Mouse (Mus musculus) embryo, embryonic 10 days (tissue): ENCODE measurements around the gene Anapc4.

Experiments
- DNase-seq: peaks from one replicate; pipeline ENCODE4 v3.0.0-alpha.2; 2015; ENCODE audit warnings: low spot score

The Anapc4 gene

DNA sequence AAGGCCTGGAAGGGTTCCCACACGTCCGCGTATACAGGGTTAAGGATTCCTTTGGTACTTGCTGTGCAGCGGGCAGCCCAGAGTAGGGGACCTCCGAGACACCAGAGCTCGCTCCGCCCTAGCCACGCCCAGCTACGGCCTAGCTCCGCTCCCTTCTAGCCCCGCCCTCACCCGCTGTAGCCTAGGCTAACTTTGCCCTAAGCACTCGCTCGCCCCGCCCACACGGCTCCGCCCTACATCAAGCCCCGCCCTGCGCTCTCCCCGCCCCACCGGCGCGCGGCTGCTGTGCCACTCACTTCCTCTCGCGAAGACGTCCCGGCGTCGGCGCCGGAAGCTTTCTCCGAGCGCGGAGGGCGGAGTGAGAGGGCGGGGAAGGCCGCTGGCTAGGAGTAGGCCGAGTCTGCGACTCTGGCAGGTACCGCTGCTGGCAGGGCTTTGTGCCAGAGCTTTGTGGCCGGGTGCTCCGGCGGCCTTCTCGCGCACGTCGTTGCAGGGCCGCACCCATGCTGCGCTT, at the start of gene Anapc4:
TSS of gene Anapc4 (plus strand) at position 252 of the 514 bp plus-strand sequence.
- peak; percentile 100 for DNase-seq

- no peak for DNase-seq
Measured at GRCm38 (mm10) chr5:52786556-52787322, 47.1 kb upstream of the Anapc4 start.

GRCm38 (mm10) chr5:52793230-52793629, 40.6 kb upstream of the Anapc4 start:
- DNase-seq, result no peak

DNA sequence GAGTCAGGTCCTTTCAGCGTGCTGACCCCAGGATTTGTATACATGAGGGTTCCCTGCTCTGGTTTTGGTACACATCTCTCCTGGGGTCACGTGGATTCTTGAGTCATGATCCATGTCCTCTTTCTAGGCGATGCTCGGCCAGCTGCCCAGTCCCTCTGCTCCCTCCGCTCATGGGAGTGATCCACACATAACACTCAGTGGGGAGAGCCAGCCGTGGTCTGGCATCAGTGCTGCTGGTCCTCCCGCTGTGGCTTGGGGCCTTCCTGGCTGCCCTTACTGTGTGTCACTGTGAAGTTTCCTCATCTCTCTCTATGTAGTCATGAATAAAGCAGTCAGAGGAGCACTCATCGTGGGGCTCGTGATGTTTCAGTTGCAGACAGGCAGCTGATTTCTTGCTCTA, 39.7 kb upstream of the Anapc4 start:
- DNase-seq, result no peak

DNA sequence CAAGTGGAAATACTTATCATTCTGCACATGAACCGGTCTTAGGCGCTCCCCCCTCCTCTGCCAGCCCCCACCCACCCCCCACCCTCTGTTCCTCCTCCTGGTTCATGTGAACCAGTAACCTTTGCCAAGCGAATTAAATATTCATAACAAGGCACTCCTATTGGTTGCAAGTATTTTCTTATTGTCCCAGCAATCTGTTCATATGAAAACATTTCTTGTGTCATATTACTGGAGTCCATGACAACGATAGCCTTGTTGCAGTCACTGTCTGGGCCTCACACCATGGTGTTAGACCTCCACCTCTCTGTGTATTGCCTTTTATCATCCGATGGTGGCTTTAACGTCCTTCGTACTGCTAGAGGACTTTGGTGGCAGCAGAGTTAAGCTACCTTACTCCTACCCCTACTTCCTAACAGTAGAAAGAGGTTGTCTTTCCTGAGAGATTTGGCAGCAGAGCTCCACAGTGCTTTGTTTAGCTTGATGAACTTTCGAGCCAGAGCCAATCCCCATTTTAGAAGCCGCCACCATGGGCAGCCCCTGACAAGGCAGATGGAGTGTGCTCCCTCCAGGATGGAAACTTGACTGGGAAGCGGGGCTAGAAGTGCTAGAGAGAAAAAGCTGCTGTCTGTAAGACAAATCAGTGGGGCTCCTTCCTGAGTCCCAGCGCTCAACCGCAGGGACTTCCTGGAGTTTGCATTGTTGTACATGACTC, 34.4 kb upstream of the Anapc4 start:
- no peak for DNase-seq

DNA sequence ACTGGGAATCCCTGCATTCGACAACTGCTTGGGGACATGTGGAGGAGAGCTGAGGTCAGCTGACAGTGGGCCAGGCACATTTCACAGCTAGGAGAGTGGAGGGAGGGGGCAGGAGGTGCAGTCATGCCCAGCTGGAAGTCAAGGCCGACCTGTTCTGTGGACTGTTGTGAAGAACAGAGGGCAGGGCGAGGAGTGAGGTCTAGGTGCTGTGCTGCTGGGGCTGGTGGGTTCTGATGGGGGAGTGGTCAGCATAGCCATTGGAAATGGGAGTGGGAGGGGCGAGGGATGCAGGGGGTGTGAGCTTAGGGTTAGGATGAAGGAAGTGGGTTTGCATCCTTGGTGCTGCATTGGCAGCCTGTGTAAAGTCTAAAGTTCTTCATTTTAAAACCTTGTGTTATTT, 28.0 kb upstream of the Anapc4 start:
- no peak for DNase-seq

- DNase-seq, result no peak
Measured at GRCm38 (mm10) chr5:52806349-52806748, 27.5 kb upstream of the Anapc4 start.

- DNase-seq, result no peak
Measured at GRCm38 (mm10) chr5:52807030-52807429, 26.8 kb upstream of the Anapc4 start.

DNA sequence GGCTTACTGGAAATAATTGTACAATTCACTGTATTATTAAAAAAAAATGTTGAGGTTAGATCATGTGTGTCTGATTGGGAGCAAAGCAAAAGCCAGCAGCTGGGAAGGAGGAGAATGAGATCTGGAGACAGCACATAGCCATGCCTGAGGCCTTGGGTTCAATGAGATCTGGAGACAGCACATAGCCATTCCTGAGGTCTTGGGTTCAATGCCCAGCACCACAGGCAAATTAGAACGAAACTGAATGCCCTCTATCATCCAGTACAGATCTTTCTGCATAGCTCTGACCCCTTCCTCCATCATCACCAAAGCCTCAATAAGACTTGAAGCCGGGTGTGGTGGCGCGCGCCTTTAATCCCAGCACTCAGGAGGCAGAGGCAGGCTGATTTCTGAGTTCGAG, 23.4 kb upstream of the Anapc4 start:
- no peak for DNase-seq

GRCm38 (mm10) chr5:52811056-52811455, 22.8 kb upstream of the Anapc4 start:
- no peak for DNase-seq

DNA sequence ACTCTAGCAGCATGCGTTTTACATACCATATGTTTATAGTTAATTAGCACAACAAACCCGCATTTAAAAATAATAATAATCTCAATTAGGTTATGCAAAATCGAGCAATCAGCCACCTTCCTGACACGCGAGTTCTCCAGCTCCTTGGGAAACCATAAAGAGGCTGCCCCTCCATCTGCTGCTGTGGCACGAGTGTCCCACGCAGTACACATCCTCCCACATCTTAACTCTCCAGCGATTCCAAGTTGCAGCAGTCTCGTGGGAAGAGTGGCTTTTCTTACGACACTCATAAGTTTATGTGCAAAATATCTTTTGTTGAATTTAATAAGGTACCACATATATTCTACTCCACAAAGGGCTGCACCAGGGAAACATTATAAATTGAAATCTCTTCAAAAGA, 21.4 kb upstream of the Anapc4 start:
- no peak for DNase-seq

DNA sequence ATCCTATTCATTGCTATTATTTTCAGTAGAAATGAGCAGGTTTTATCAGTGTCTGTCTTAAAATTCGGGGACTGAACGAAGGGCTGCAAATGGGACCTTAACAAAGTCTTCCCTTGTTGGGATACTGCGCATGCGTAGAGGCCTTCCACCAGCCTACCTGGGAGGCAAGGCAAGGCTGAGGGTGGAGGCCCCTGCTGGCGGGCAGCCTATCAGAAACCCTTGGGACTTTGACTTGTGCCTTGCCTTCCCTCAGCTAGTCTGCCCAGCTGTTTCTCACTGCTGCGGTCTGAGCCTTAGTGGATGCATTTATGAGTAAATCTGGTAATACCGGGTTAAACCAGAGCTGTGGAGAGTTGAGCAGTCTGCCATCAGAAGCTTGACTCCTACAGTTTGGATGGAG, 20.5 kb upstream of the Anapc4 start:
- no peak for DNase-seq

GRCm38 (mm10) chr5:52818676-52819075, 15.1 kb upstream of the Anapc4 start:
- no peak for DNase-seq

DNA sequence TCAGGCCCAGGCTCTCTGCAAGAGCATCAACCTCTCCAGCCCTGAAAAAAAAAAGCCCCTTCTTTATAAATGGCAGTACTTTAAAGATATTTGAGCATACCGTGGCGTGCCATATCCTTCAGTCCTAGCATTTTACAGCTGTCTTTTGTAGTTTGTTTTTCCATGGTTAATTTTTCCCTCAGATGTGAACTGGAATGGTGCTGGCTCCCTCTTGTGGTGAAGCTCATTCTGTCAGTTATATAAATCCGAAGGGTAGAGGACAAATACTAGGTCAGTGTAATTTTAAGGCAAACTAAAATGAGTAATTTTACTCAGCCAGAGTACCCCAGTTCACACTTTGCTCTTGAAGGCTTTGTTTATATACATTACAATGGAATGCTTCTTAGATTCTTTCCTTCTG, 12.1 kb upstream of the Anapc4 start:
- peak; percentile 63 for DNase-seq

GRCm38 (mm10) chr5:52827923-52828322, 5.9 kb upstream of the Anapc4 start:
- no peak for DNase-seq

DNA sequence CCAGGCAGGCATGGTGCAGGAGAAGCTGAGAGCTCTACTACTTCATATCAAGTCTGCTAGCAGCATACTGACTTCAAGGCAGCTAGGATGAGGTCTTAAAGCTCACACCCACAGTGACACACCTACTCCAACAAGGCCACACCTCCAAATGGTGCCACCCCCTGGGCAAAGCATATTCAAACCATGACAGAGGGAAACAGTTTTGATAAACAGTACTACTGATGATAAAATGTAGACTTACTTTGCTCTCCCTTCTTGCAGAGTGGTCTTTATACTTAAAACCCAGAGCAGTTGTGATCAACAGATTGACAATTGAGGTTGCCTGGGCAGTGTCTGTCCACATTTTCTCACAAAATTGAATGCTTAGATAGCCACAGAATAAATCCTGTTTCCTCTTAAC, 807 bp upstream of the Anapc4 start:
- no peak for DNase-seq

GRCm38 (mm10) chr5:52834386-52834785, 574 bp downstream of the Anapc4 start:
- no peak for DNase-seq

- DNase-seq, result no peak
Measured at GRCm38 (mm10) chr5:52844319-52844718, 10.5 kb downstream of the Anapc4 start.

DNA sequence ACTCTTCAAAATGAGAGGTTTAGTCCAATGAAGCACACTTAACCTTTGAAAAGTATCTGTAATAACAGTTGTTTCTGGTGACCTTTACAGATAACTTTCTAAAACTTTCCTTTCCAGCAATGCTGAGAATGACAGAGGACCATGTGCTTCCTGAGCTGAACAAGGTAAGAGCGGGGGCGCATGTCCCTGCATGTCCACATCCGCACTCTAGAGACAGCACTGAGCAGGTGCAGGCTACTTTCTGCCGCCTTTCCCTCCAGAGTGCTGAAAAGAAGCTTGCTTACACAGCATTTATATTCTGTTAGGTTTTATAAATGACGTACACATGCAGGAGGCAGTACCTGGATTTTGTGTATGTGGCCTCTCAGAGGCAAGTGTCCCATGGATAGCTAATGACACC, 21.9 kb downstream of the Anapc4 start:
- no peak for DNase-seq

- DNase-seq, result no peak
Measured at GRCm38 (mm10) chr5:52864446-52864845, 30.6 kb downstream of the Anapc4 start.

DNA sequence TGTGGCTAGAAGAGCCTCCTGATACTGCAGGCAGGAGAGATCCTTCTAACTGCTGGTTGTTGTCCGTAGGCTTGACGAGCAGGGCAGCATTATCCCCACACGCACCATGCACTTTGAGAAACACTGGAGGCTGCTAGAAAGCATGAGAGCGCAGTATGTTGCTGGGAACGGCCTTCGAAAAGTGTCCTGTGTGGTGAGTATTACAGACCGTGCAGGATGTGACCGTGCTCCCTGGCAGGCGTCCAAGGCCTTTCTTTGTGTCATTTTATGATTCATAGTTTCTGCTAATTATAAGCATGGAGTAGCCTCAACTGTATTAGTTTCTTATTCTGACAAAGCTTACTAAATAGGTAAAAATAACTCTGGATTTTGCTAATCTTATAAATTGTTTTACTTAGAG, 32.0 kb downstream of the Anapc4 start:
- no peak for DNase-seq

DNA sequence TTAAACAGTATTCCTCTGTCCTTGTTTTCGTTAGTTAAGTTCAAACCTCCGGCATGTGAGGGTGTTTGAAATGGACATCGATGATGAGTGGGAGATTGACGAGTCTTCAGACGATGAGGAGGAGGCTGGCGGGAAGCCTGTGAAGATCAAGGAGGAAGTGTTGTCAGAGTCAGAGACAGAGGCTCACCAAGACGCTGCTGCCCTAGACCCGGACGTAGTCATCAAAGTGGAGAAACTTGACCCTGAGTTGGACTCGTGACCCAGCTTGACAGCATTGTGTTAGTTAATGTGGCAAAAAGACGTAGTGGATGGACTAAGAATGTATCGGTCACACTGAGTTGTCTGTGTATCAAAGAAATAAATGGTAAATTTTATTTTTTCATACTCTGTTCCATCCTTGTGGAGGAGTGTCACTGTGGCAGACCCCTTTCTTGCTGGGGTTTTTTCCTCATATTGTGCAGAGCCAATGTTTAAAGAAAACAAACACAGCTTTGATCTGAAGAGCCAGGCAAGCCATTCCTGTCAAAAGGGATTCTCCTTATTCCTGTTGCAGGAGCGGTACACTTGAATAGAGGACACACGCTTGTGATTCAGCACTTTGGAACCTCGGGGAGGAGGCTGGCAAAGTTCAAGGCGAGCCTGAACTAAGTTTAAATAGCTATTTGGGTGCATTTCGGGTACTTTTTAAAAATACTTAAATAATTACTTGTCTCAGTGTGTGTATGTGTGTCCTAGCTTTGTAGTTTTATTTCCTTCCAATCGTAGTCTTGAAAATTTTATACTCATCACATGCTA, 32.7 kb downstream of the Anapc4 start:
- no peak for DNase-seq
